Mouse (Mus musculus) A20 (cell line): Measurements from ENCODE around the gene Marf1.
"Not testable (repeated sequence)": the region's sequence is repeated elsewhere in the genome, so short reads cannot be mapped to it uniquely, and the experiment has no call there.

Experiments
- DNase-seq: peaks from one replicate; pipeline ENCODE4 v3.0.0-alpha.2; 2011; ENCODE audit warnings: low read depth, low spot score

The Marf1 gene

DNA sequence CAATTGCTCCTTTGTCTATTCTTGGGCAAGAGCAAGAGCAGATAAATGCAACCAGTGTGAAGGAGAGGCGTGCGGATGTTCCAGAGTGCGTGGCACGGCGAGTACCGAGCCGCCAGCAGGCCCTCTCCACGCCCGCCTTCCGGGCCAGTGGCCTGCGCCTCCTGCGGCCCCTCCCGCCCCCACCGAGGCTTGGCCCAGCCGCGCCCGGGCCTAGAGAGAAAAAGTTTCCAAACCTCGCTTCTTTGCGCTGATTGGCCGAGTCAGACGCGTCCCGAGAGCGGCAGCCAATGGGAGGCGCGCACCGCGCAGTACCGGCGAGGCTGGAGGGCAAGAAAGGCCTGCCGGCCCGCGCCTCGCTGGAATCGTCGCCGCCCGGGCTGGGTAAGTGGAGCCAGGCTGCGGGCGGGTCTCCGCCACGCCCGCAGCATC lies at the start of gene Marf1, which contains the start of gene Nde1:
Gene Marf1 (minus strand): TSS at position 364 of the 429 bp plus-strand sequence.
Gene Nde1 (plus strand): TSS at position 288 of the 429 bp plus-strand sequence.
- peak; percentile 95 for DNase-seq

DNA sequence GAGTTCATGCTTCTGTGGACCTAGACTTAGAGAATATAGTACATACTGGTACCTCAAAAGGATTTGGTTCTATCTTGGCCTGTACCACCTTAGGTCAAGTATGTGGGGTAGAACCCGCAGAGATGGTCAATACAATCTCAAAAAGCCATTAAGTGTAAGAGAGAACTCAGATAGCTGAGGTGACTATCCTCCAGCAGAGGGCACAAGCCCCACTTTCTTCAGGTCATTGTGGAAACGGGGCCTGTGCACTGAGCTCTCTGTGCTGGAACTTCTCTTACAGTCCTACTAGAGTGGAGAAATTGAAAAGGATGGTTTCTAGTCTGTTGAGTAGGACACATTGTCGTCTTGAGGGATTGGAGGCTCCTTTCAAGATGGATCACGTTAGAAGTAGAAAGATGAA lies 35.6 kb upstream of the Marf1 start:
- peak; percentile 18 for DNase-seq

DNA sequence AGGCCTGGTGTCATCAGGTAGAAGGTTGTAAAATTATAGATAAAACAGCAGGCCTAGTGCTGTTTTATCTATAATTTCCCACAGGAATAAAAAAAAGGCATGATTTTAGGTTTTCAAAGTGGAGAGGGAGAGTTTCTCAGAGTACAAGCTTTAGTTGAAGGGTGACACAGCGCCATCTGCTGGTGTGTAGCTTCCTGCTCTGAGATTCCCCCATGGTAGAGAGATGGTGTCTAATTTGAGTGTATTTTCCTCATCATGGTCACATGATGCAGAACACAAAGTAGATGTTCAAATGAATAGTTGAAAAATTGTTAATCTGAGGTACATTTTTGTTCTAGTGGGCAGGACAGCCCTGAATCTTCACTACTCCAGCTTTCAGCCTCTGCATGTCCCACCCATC lies 32.3 kb upstream of the Marf1 start:
- peak; percentile 55 for DNase-seq

DNA sequence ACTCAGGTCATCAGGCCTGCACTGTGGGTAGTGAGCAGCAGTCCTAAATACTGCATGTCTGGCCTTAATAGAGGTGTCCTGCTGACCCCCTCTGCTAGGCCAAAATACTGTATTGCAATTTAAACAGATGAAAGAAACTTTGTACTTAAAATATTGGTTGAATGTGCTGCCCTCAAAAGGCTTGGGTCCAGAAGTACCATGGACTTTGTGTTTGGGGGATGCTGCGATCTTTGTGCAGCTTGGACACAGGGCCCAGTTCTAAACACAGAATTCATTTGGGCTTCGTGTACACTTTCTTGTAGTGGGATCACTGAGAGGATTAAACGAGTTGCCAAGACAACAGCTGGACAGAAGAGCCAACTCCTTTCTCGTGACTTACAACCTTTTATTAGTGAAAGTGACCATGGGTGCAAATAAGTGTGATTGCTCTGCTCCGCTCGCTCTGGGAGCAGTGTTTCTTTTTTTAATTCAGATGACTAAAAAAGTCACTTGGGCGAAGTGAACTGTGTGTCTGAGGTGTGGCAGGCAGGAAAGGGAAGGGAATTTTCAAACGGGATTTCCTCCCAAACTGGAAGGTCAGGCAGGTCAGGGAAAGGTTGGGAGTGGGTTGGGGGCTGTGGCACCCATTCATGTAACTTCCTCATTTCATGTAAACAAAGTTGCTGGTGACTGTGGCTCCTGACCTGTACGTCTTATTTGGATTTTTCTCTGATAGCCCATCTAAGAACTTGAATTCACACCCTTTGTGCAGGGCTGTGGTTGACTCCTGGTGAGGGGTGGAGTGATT lies 31.2 kb upstream of the Marf1 start:
- no peak for DNase-seq

GRCm38 (mm10) chr16:14185516-14185915 lies 22.4 kb upstream of the Marf1 start:
- no peak for DNase-seq

- DNase-seq = no peak
Measured at GRCm38 (mm10) chr16:14183856-14184255, 20.7 kb upstream of the Marf1 start.

- no peak for DNase-seq
Measured at GRCm38 (mm10) chr16:14182360-14182759, 19.2 kb upstream of the Marf1 start.

DNA sequence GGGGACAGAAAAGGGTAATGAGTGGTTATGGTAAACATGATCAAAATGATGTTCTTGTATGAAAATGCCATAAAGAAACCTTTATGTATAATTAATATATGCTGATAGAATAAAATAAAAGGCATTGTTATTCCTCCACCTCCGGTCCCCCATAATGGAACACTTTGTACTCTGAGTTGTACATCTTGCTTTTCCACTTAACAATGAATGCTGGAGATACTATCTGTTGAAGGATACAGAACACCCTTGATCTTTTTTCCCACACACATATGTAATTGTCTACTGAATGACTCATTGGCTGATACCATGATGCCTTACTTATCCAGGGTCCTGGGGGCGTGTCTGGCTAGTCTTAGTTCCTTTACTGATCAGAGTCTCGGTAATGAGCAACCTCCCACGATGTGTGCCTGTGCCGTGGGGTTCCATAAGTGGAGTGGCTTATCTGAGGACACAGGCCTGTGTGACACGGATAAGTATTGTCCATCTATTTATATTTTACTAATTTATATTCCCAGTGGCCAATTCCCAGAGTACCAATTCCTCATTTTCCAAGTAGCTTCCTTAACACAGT lies 17.1 kb upstream of the Marf1 start:
- DNase-seq = no peak

DNA sequence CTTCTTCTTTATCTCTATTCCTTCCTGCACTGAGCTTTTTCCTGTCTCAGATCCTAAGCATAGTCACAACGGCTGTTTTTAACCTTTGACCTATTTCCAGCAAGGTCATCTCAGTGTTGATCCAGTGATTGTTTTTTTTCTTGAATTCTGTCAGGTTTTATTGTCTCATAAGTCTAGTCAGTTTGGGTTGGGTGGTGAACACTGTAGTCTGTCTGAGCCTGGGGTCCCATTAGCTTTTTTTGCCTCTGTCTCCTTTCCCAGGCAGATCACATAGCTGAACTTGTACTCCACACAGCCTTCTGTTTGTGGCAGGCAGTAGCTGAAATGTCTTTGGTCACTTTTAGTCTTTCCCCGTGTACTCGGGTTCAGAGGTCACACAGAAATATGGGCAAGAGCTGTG lies 14.9 kb upstream of the Marf1 start:
- no peak for DNase-seq

- DNase-seq = no peak
Measured at GRCm38 (mm10) chr16:14169706-14170105, 6.6 kb upstream of the Marf1 start.

DNA sequence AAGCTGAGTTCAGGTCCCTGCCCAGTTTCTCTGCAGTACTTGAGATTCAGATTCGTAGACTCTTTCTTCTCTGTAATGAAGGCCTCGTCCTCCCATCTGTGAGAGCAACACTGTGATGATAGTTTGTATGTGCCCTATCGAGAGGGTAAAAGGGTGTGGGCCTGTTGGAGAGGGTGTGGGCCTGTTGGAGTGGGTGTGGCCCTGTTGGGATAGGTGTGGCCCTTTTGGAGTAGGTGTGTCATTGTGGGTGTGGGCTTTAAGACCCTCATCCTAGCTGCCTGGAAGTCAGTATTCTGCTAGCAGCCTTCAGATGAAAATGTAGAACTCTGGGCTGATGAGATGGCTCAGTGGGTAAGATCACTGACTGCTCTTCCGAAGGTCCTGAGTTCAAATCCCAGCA lies 3.3 kb upstream of the Marf1 start:
- DNase-seq = no peak

DNA sequence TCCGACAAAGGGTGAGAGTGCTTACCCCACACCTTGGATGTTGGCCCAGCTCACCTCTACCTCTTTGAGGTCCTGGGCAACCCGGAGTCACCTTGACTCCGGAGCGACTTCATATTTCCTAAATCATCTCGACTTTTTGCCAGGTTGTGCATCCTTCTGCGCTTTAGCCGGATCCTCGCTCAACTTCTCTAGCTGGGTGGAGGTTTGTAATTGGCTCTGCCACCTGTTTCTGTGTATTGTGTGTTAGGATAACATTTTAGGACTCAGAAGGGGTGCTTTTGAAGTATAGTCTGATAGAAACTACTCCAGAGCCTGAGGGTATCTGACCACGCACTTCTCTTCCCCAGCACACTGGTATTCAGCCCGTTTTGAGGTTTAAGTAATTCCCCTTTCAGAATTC lies 580 bp upstream of the Marf1 start:
- no peak for DNase-seq

DNA sequence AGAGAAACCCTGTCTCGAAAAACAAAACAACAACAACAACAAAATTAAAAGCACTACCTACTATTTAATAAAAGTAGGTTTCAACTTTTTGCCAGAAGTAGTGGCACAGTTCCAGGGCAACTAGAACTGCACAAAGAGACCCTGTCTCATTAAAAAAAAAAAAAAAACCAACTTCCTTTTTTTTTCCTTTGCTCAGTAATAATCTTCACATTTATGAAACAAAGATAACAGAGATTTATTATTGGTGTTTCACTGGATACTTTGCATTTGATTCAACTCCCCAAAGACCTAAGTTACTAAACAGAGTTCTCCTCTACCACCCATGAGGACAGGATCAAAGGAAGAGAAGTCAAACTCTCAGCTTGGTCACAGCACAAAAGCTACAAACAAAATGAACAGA lies 2.2 kb downstream of the Marf1 start:
- DNase-seq = no peak

GRCm38 (mm10) chr16:14159746-14160131 lies 3.4 kb downstream of the Marf1 start:
- peak; percentile 86 for DNase-seq

- DNase-seq = peak; percentile 99
Measured at GRCm38 (mm10) chr16:14158936-14159745, 4.0 kb downstream of the Marf1 start.

- DNase-seq = no peak
Measured at GRCm38 (mm10) chr16:14158536-14158935, 4.6 kb downstream of the Marf1 start.

- no peak for DNase-seq
Measured at GRCm38 (mm10) chr16:14156312-14156711, 6.8 kb downstream of the Marf1 start.

DNA sequence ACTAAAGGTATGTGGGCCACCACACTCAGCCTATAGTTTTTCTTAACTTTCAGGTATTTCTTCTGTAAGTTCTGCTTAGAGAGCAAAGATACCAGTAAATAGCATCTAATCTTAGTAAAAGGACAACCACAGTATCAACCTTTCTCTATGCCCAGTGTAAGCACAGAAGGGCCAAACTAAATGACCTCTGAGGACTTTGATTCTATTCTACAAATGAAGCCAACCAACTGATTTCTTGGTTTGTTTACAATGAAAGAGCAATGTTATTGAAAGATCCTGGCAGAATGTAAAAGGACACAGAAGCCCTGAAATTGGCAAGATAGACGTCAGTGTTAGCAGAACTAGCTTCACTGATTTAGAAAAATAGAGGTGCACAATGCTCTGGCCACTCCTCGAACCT lies 7.5 kb downstream of the Marf1 start:
- DNase-seq = not testable (repeated sequence)

GRCm38 (mm10) chr16:14151718-14152117 lies 11.4 kb downstream of the Marf1 start:
- no peak for DNase-seq

DNA sequence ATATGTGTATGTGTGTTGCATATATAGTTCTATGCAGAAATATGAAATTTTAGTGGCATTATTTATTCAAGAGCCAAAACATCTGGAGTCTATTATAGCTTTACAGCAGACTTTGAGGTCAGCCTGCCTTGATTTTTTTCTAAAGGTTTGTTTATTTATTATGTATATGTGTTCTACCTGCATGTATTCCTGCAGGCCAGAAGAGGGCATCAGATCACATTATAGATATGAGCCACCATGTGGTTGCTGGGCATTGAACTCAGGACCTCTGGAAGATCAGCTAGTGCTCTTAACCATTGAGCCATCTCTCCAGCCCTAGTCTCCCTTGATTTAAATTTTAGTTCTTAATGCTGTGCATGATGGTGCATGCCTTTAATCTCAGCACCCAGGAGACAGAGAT lies 15.4 kb downstream of the Marf1 start:
- DNase-seq = peak; percentile 28

DNA sequence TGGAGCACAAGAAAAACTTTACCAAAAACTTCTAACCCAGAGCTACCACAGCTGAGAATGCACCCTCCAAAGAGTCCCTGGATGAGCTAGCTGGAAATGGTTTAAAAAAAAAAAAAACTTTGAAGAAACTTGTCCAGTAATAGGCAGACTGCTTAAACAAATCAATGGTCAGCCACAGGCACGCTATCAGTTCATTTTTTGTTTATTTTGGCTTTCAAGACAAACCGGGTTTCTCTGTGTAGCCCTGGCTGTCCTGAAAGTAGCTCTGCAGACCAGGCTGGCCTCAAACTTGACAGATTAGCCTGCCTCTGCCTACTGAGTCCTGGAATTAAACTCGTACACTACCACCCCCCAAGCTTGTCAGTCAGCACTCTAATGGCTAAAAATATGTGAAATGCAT lies 19.9 kb downstream of the Marf1 start:
- DNase-seq = no peak

GRCm38 (mm10) chr16:14139106-14139505 lies 24.0 kb downstream of the Marf1 start:
- DNase-seq = no peak
